Mouse (Mus musculus): ENCODE results near the gene Baiap2l2. TPM values are rescaled to one million over a fixed set of nuclear protein-coding genes. Genes with fewer than 3 reads are reported as not detected.

The Baiap2l2 gene
- polyA plus RNA-seq, 1 experiment from 2014 or later: 13.4 TPM

Other genes with a start within 250 kb of the Baiap2l2 start
- 0.12 and 0.30 TPM in 2 replicates for gene Galr3, start 243.7 kb downstream of the Baiap2l2 start, polyA plus RNA-seq (2015; fragmentation: Nextera tagmentation; extraction: Ambion mirVana)
- gene Ankrd54, start 222.6 kb downstream of the Baiap2l2 start, polyA plus RNA-seq (2015; fragmentation: Nextera tagmentation; extraction: Ambion mirVana): 47.7 and 56.3 TPM in 2 replicates
- gene Eif3l, start 210.4 kb downstream of the Baiap2l2 start, polyA plus RNA-seq (2015; fragmentation: Nextera tagmentation; extraction: Ambion mirVana): 243 and 247 TPM in 2 replicates
- 8.6 and 11.0 TPM in 2 replicates for gene Micall1, start 176.6 kb downstream of the Baiap2l2 start, polyA plus RNA-seq (2015; fragmentation: Nextera tagmentation; extraction: Ambion mirVana)
- gene Polr2f, start 144.5 kb downstream of the Baiap2l2 start, polyA plus RNA-seq (2015; fragmentation: Nextera tagmentation; extraction: Ambion mirVana): 303 and 317 TPM in 2 replicates
- gene 1700088E04Rik, start 144.3 kb downstream of the Baiap2l2 start, polyA plus RNA-seq (2015; fragmentation: Nextera tagmentation; extraction: Ambion mirVana): 7.7 and 10.5 TPM in 2 replicates
- 0.40 and 0.96 TPM in 2 replicates for gene Sox10, start 120.3 kb downstream of the Baiap2l2 start, polyA plus RNA-seq (2015; fragmentation: Nextera tagmentation; extraction: Ambion mirVana)
- 45.5 and 49.8 TPM in 2 replicates for gene Pick1, start 56.4 kb downstream of the Baiap2l2 start, polyA plus RNA-seq (2015; fragmentation: Nextera tagmentation; extraction: Ambion mirVana)
- 0.67 and 0.74 TPM in 2 replicates for gene Gm49486, start 56.1 kb downstream of the Baiap2l2 start, polyA plus RNA-seq (2015; fragmentation: Nextera tagmentation; extraction: Ambion mirVana)
- gene Slc16a8, start 30.8 kb downstream of the Baiap2l2 start, polyA plus RNA-seq (2015; fragmentation: Nextera tagmentation; extraction: Ambion mirVana): 0.12 and 0.26 TPM in 2 replicates
- gene Pla2g6, start 42.9 kb upstream of the Baiap2l2 start, polyA plus RNA-seq (2015; fragmentation: Nextera tagmentation; extraction: Ambion mirVana): 16.9 and 17.7 TPM in 2 replicates
- 3.8 and 4.4 TPM in 2 replicates for gene Maff, start 61.1 kb upstream of the Baiap2l2 start, polyA plus RNA-seq (2015; fragmentation: Nextera tagmentation; extraction: Ambion mirVana)
- gene Tmem184b, start 118.0 kb upstream of the Baiap2l2 start, polyA plus RNA-seq (2015; fragmentation: Nextera tagmentation; extraction: Ambion mirVana): 67.7 and 75.5 TPM in 2 replicates
- gene Csnk1e, start 170.0 kb upstream of the Baiap2l2 start, polyA plus RNA-seq (2015; fragmentation: Nextera tagmentation; extraction: Ambion mirVana): 87.0 and 90.6 TPM in 2 replicates
- 0.08 and 0.12 TPM in 2 replicates for gene Kcnj4, start 219.7 kb upstream of the Baiap2l2 start, polyA plus RNA-seq (2015; fragmentation: Nextera tagmentation; extraction: Ambion mirVana)
- gene Kdelr3, start 230.9 kb upstream of the Baiap2l2 start, polyA plus RNA-seq (2015; fragmentation: Nextera tagmentation; extraction: Ambion mirVana): 69.5 and 71.8 TPM in 2 replicates